Mouse (Mus musculus) neural tube, embryonic 13.5 days (tissue): ENCODE measurements around the gene Vmn2r116. TPM values are rescaled to one million over a fixed set of nuclear protein-coding genes. Genes with fewer than 3 reads are reported as not detected.
"Not testable (repeated sequence)": the region's sequence is repeated elsewhere in the genome, so short reads cannot be mapped to it uniquely, and the experiment has no call there.

Experiments
- ATAC-seq: fragments of 200-750 bp; cut with Nextera tagmentation; 2 replicates; pipeline ENCODE4 v1.8.0; 2017; ENCODE audit warnings: low read depth, mild to moderate bottlenecking, moderate TSS enrichment, moderate library complexity
- H3K27ac ChIP-seq: fragments of 300-500 bp; sonication (generic); replicated peaks from 2 replicates; pipeline ENCODE4 v1.5.1; 2015; ENCODE audit warnings: moderate library complexity, mild to moderate bottlenecking, inconsistent platforms
- H3K27me3 ChIP-seq: fragments of 300-500 bp; sonication (generic); 2 replicates; pipeline ENCODE4 v1.6.1; 2015; ENCODE audit warnings: mild to moderate bottlenecking, inconsistent platforms
- H3K36me3 ChIP-seq: fragments of 300-500 bp; sonication (generic); 2 replicates; pipeline ENCODE4 v1.6.1; 2015; ENCODE audit warnings: mild to moderate bottlenecking, inconsistent platforms
- H3K4me1 ChIP-seq: fragments of 300-500 bp; sonication (generic); replicated peaks from 2 replicates; pipeline ENCODE4 v1.6.1; 2015; ENCODE audit warnings: inconsistent platforms
- H3K4me2 ChIP-seq: fragments of 300-500 bp; sonication (generic); 2 replicates; pipeline ENCODE4 v1.6.1; 2015; ENCODE audit warnings: inconsistent platforms, mild to moderate bottlenecking, moderate library complexity
- H3K4me3 ChIP-seq: fragments of 300-500 bp; sonication (generic); 2 replicates; pipeline ENCODE4 v1.5.1; 2015; ENCODE audit warnings: mild to moderate bottlenecking, inconsistent platforms
- H3K9ac ChIP-seq: fragments of 300-500 bp; sonication (generic); 2 replicates; pipeline ENCODE4 v1.6.1; 2015; ENCODE audit warnings: moderate library complexity, mild to moderate bottlenecking, inconsistent platforms
- H3K9me3 ChIP-seq: fragments of 300-500 bp; sonication (generic); 2 replicates; pipeline ENCODE4 v1.6.1; 2016; ENCODE audit warnings: inconsistent platforms
- WGBS: fragments of 180-500 bp; shearing (Covaris S2); methylation state at CpG from one replicate; pipeline ENCODE4 v1.1.7; 2015; 5-methylcytosine and 5-hydroxymethylcytosine counted together
- polyA plus RNA-seq: library from polyadenylated mRNA; unstranded; fragments of >200 nt; fragmentation: Nextera tagmentation; extraction: Ambion mirVana; gene quantifications from 2 replicates; pipeline ENCODE4 v1.2.1, GENCODE M21; 2015

Gene Vmn2r116
- not detected in 2 replicates for polyA plus RNA-seq

- not testable (repeated sequence) for ATAC-seq, H3K9me3 ChIP-seq, H3K27ac ChIP-seq
Measured at GRCm38 (mm10) chr17:23384304-23384703, at the start of gene Vmn2r116. Vmn2r116 (plus strand) TSS chr17:23384604.

GRCm38 (mm10) chr17:23343441-23343840, 41.0 kb upstream of the Vmn2r116 start, which contains the start of gene Vmn2r115:
Vmn2r115 (plus strand) TSS chr17:23343741.
- 45% methylated on average over 2 of the region's 2 CpGs for WGBS
- H3K27ac ChIP-seq, H3K36me3 ChIP-seq, ATAC-seq, H3K4me1 ChIP-seq, H3K4me2 ChIP-seq, H3K27me3 ChIP-seq, H3K4me3 ChIP-seq, H3K9ac ChIP-seq, H3K9me3 ChIP-seq: not testable (repeated sequence)

More at GRCm38 (mm10) chr17:23384304-23384703, at the start of gene Vmn2r116:
- H3K4me3 ChIP-seq, H3K4me2 ChIP-seq, H3K4me1 ChIP-seq, H3K27me3 ChIP-seq, H3K9ac ChIP-seq, H3K36me3 ChIP-seq: not testable (repeated sequence)

GRCm38 (mm10) chr17:23351644-23352043, 32.8 kb upstream of the Vmn2r116 start:
- no peaks in the 10 kb centered on the region for H3K27me3 ChIP-seq
- H3K4me1 ChIP-seq = no peaks in the 10 kb centered on the region
- no peak overlapping the region for H3K4me2 ChIP-seq
- H3K36me3 ChIP-seq = no peaks in the 10 kb centered on the region
- H3K4me3 ChIP-seq = no peak overlapping the region
- H3K9me3 ChIP-seq = no peaks in the 10 kb centered on the region
- no peak for ATAC-seq
- H3K9ac ChIP-seq = no peak overlapping the region
- WGBS = 81% methylated on average over 1 of the region's 1 CpGs
- H3K27ac ChIP-seq = no peak overlapping the region

GRCm38 (mm10) chr17:23433150-23433679, 48.8 kb downstream of the Vmn2r116 start:
- Histone ChIP-seq H3K27me3 (no peaks in the 10 kb centered on the region), H3K4me2 (no peak overlapping the region), H3K9ac (no peak overlapping the region), H3K36me3 (no peaks in the 10 kb centered on the region), H3K9me3 (peaks cover 11% of the 10 kb centered on the region), H3K4me3 (no peak overlapping the region), H3K4me1 (no peaks in the 10 kb centered on the region), H3K27ac (no peak overlapping the region)
- no peak for ATAC-seq
- 83% methylated on average over 6 of the region's 6 CpGs for WGBS

Other genes starting within 250 kb of the Vmn2r116 start
- gene Zfp40, start 191.4 kb upstream of the Vmn2r116 start, polyA plus RNA-seq = 23.2 and 25.6 TPM in 2 replicates
- gene Vmn2r114, start 72.1 kb upstream of the Vmn2r116 start, polyA plus RNA-seq = not detected in 2 replicates
- gene Vmn2r115, start 40.9 kb upstream of the Vmn2r116 start, polyA plus RNA-seq = not detected in 2 replicates
- not detected in 2 replicates for gene Vmn2r117, start 95.1 kb downstream of the Vmn2r116 start, polyA plus RNA-seq
- gene Zfp213, start 179.6 kb downstream of the Vmn2r116 start, polyA plus RNA-seq = 17.4 and 17.8 TPM in 2 replicates
- gene Zfp13, start 214.9 kb downstream of the Vmn2r116 start, polyA plus RNA-seq = 24.4 and 28.8 TPM in 2 replicates
- gene Zscan10, start 216.3 kb downstream of the Vmn2r116 start, polyA plus RNA-seq = not detected in 2 replicates